Mouse (Mus musculus) forebrain, embryonic 10.5 days (tissue): ENCODE data around the gene Stxbp5. TPM values are rescaled to one million over a fixed set of nuclear protein-coding genes. Genes with fewer than 3 reads are reported as not detected.
"Not testable (repeated sequence)": the region's sequence is repeated elsewhere in the genome, so short reads cannot be mapped to it uniquely, and the experiment has no call there.

Source experiments
- DNase-seq: peaks from one replicate; pipeline ENCODE4 v3.0.0-alpha.2; 2017; ENCODE audit warnings: low spot score; ENCODE audit errors: extremely low spot score
- H3K27ac ChIP-seq: fragments of 300-500 bp; sonication (generic); 2 replicates; pipeline ENCODE4 v1.5.1; 2016; ENCODE audit warnings: mild to moderate bottlenecking
- H3K27me3 ChIP-seq: fragments of 300-500 bp; sonication (generic); 2 replicates; pipeline ENCODE4 v1.6.1; 2016; ENCODE audit warnings: mild to moderate bottlenecking; ENCODE audit not compliant: poor library complexity, severe bottlenecking
- H3K36me3 ChIP-seq: fragments of 300-500 bp; sonication (generic); replicated peaks from 2 replicates; pipeline ENCODE4 v1.6.1; 2016; ENCODE audit warnings: mild to moderate bottlenecking, moderate library complexity
- H3K4me1 ChIP-seq: fragments of 300-500 bp; sonication (generic); 2 replicates; pipeline ENCODE4 v1.6.1; 2016
- H3K4me3 ChIP-seq: fragments of 300-500 bp; sonication (generic); 2 replicates; pipeline ENCODE4 v1.5.1; 2016; ENCODE audit warnings: mild to moderate bottlenecking, moderate library complexity
- H3K9me3 ChIP-seq: fragments of 300-500 bp; sonication (generic); 2 replicates; pipeline ENCODE4 v1.6.1; 2016; ENCODE audit warnings: mild to moderate bottlenecking, moderate library complexity
- WGBS: fragments of 180-500 bp; shearing (Covaris S2); methylation state at CpG from one replicate; pipeline ENCODE4 v1.1.7; 2016; 5-methylcytosine and 5-hydroxymethylcytosine counted together
- polyA plus RNA-seq: library from polyadenylated mRNA; unstranded; fragments of >200 nt; fragmentation: Nextera tagmentation; extraction: Ambion mirVana; gene quantifications from 2 replicates; pipeline ENCODE4 v1.2.1, GENCODE M21; 2016

Gene Stxbp5
- polyA plus RNA-seq, 1 experiment from 2014 or later = 4.2 TPM

DNA sequence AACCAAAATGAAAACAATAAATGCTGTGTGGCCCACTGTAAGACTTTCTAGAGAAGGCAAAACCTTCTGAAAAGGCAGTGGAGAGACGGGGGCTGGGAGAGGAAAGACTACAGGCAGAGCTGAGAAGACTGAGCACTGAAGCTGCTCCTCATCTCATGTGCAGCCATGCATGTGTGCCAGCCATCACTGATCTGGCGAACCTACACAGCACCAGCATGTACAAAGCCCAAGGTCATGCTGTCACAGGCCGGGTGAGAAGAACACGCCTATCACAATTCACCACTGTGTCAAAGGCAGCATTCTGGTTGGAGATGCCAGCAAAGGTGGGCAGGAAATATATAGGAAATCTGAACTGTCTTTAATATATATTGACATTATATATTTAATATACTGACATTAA lies 12.2 kb downstream of the Stxbp5 start:
- Histone ChIP-seq H3K27me3 (no peaks in the 10 kb centered on the region), H3K4me3 (no peak overlapping the region), H3K27ac (no peak overlapping the region), H3K9me3 (no peaks in the 10 kb centered on the region), H3K4me1 (no peaks in the 10 kb centered on the region), H3K36me3 (peaks cover 13% of the 10 kb centered on the region)
- WGBS = 93% methylated on average over 4 of the region's 4 CpGs
- no peak for DNase-seq

DNA sequence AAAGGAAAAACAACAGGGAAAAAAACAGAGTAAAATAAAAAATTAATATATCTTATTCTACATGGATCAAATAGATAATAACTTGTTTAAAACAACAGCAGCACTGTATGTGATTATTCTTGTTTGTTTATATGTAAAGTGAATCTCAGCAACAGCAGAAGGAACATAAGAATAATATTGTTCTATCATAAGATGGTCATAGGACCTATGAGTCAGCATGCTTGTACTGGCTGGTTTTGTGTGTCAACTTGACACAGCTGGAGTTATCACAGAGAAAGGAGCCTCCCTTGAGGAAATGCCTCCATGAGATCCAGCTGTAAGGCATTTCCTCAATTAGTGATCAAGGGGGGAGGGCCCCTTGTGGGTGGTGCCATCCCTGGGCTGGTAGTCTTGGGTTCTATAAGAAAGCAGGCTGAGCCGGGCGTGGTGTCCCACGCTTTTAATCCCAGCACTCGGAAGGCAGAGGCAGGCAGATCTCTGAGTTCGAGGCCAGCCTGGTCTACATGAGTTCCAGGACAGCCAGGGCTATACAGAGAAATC lies 19.0 kb downstream of the Stxbp5 start:
- not testable (repeated sequence) for H3K27ac ChIP-seq, H3K4me3 ChIP-seq, DNase-seq, H3K27me3 ChIP-seq, H3K4me1 ChIP-seq, H3K36me3 ChIP-seq, H3K9me3 ChIP-seq
- WGBS = 93% methylated on average over 5 of the region's 5 CpGs

DNA sequence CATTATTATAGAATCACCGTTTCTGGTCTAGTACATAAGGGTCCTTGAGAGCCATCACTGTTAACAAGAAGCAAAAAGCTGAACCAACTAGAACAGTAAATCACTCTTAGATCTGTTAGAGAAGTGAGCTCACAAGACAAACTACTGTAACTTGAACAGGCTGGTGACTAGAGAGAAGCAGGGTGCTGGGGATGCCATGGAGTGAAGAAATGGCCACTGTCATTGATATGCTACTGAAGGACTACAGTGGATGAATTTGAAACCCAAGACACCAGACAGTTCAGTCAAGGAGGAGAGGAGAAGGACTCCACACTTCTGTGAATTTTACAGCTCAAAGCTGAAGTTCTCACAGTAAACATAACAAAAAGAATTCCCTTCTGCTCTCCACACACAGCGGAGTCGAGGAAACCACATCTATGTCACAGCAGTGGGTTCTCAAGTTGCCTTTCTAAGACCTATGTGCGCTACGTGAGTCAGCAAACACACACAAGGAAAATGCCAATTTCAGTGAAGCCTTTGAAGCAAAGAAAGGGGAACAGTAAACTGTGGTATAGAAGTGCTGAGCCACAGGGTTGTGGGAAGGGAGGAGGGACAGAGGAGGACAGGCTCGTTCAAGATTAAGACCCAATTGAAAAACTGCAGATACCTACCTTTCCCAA lies 20.7 kb downstream of the Stxbp5 start:
- DNase-seq = no peak
- Histone ChIP-seq H3K4me3 (no peak overlapping the region), H3K4me1 (no peaks in the 10 kb centered on the region), H3K36me3 (no peaks in the 10 kb centered on the region), H3K9me3 (no peaks in the 10 kb centered on the region), H3K27me3 (no peaks in the 10 kb centered on the region), H3K27ac (no peak overlapping the region)
- 89% methylated on average over 6 of the region's 6 CpGs for WGBS

DNA sequence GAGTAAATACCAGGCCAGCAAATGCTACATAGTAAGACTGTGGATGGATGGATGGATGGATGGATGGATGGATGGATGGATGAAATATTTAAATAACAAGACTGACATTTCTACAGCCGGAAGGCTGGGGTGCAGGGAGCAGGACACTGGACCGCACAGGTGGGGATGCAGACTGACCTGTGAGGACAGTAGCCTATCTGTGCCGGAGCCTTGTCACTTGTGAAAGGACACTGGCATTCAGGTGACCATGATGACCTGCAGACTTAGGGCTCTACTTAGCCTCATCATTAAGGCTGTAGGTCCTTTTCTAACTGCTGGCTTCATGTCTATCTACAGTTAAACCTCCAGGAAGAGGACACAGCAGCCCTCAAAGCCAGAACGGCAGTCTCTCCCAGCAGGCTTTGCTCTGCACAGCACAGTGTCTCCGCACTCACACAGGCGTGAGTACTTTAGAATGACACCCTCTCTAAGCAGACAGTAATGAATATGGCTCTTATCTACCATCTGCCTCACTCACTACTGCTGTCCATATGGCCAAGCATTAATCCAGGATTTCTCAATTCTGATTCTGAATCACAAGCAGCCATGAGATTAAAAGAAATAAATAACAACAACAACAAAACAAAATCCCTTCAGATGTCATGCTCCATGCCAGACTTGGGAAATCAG lies 21.9 kb downstream of the Stxbp5 start:
- Histone ChIP-seq H3K27ac (no peak overlapping the region), H3K36me3 (no peaks in the 10 kb centered on the region), H3K9me3 (no peaks in the 10 kb centered on the region), H3K4me1 (no peaks in the 10 kb centered on the region), H3K4me3 (no peak overlapping the region), H3K27me3 (no peaks in the 10 kb centered on the region)
- no peak for DNase-seq
- 92% methylated on average over 6 of the region's 6 CpGs for WGBS

DNA sequence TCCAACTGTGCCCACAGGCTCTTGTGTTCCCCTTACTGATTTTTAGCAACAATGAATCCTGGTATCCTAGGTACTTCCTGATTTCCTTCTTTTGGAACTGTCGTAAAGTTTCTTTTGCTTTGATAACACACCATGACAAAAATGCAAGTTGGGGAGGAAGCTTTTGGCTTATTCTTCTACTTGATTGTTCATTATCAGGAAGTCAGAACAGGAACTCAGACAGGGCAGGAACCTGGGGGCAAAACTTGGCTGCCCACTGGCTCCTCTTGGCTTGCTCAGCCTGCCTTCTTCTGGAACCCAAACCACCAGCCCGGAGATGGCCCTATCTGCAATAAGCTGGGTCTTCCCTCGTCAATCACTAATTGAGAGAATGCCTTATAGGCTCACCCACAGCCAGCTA lies 25.0 kb downstream of the Stxbp5 start:
- no peak for DNase-seq
- no peak overlapping the region for H3K4me3 ChIP-seq
- H3K36me3 ChIP-seq = no peaks in the 10 kb centered on the region
- H3K27ac ChIP-seq = no peak overlapping the region
- WGBS = 92% methylated on average over 3 of the region's 3 CpGs
- no peaks in the 10 kb centered on the region for H3K27me3 ChIP-seq
- no peaks in the 10 kb centered on the region for H3K4me1 ChIP-seq
- no peaks in the 10 kb centered on the region for H3K9me3 ChIP-seq

DNA sequence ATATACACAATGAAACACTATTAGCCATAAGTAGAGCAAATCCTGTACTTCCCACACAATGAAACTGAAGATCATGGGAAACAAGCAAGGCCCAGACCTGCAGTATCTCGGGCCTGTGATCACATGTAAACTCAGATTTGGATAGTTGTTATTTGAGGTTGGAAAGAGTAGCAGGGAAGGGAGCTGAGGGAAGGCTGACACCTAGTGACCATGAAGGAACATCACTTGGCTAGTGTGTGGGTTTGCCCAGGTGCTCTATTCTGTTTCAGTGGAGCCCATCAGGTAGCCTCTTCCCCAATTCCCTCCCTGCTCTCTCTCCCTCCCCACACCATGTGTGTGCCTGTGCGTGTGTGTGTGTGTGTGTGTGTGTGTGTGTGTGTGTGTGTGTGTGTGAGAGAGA lies 28.7 kb downstream of the Stxbp5 start:
- Histone ChIP-seq H3K36me3 (no peaks in the 10 kb centered on the region), H3K4me3 (no peak overlapping the region), H3K9me3 (no peaks in the 10 kb centered on the region), H3K27ac (no peak overlapping the region), H3K4me1 (no peaks in the 10 kb centered on the region), H3K27me3 (no peaks in the 10 kb centered on the region)
- no peak for DNase-seq
- WGBS = 52% methylated on average over 2 of the region's 2 CpGs

DNA sequence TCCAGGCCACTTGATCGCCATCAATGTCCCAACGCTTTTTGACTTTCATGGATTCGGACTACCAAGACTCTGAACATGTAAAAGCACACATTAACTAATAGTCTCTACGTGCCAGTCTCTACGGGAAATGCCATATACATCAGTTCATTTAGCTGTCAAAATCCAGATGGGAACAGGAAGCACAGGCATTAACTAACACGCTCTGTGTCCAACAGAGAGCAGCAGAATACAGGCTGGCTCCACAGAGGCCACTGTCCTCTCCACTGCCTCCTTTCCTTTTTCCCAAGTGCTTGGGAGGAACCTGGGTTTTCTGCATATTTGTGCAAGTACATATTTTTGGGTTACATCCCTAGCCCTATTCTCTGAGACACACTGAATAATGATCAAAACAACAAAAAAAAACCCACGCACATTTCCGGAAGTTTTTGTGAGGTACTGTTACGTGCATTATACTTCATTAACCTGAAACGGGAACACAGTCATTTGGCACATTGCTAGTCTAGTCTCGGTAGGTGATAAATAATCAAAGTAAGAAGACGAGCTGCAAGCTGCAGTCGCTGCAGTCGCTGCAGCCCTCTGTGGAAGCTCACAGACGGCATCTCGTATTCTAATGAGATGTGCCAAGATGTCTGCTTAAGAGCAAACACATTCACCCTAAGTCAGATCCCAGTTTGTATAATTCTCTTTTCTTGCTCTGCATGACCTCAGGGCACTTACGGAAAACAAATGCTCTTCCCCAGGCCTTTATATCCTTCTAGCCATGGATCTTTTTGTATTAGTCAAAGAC lies 33.9 kb downstream of the Stxbp5 start:
- Histone ChIP-seq H3K27me3 (no peaks in the 10 kb centered on the region), H3K27ac (no peak overlapping the region), H3K4me1 (no peaks in the 10 kb centered on the region), H3K4me3 (no peak overlapping the region), H3K9me3 (no peaks in the 10 kb centered on the region), H3K36me3 (no peaks in the 10 kb centered on the region)
- WGBS = 88% methylated on average over 17 of the region's 17 CpGs
- no peak for DNase-seq

DNA sequence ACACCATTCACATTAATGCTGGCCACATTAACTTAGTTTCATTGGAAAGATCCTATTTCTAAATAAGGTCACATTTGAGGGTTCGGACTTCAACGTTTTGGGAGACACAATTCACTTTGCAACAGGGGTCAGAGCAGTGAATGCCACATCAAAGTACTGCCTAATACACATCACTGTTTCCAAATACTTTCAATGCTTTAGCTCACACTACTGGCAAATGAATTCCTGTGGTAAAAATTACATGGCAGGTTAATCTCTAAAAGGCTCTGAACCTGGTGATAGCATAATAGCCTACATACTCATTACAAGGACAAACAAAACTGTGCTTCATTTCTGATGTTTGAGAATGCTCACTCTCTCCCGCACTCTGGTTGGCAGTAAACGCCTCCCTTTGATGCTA lies 40.9 kb downstream of the Stxbp5 start:
- no peaks in the 10 kb centered on the region for H3K27me3 ChIP-seq
- no peak for DNase-seq
- WGBS = 81% methylated on average over 4 of the region's 4 CpGs

DNA sequence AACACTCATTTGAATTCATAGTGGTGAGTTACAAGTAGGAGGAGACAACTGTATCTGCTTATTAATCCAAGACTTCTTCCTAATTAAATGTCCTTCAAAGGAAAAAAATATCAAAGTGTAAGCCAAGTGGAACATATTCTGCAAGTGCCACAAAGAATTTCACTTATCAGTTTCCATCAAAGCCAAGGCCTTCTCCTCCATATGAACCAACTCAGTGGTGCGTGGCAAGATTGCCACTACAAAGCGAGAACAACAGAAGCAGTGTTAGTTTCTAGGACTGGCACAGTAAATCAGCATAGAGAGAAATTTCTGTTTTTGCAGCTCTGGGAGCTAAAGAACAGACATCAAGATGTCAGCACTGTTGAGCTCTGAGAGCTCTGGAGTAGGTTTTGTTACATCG lies 41.4 kb downstream of the Stxbp5 start:
- no peak for DNase-seq
- Histone ChIP-seq H3K9me3 (peaks cover 10% of the 10 kb centered on the region), H3K36me3 (peaks cover 16% of the 10 kb centered on the region), H3K4me3 (no peak overlapping the region), H3K27ac (no peak overlapping the region), H3K4me1 (0 out of 2 replicates have a peak, but pooled peaks cover 3% of the 10 kb centered on the region), H3K27me3 (no peaks in the 10 kb centered on the region)
- WGBS = 95% methylated on average over 3 of the region's 3 CpGs

More for the DNA sequence above, 40.9 kb downstream of the Stxbp5 start:
- Histone ChIP-seq H3K36me3 (peaks cover 10% of the 10 kb centered on the region), H3K27ac (no peak overlapping the region), H3K9me3 (peaks cover 5% of the 10 kb centered on the region; the same call in 1 of the 2 replicates), H3K4me1 (0 out of 2 replicates have a peak, but pooled peaks cover 3% of the 10 kb centered on the region), H3K4me3 (no peak overlapping the region)

DNA sequence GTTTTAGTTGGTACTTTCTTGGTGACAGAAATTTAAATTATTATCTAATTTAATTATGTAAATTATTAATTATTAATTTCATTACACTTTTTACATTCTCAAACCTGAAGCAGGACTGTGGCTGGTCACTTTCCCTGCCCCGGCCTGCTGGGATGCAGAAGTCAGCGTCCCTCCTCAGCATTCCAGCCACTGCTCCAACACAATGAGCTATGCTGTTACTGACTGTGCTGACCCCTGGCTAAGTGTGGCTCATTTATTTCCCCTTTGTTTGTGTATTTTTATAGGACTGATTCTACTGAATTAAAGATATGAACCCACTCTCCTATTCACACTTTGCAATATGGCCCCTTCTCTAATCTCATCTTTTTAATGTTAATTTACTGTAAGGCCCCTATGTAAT lies 43.0 kb downstream of the Stxbp5 start:
- no peak overlapping the region for H3K27ac ChIP-seq
- H3K27me3 ChIP-seq = no peaks in the 10 kb centered on the region
- WGBS = 78% methylated on average over 2 of the region's 2 CpGs
- no peak for DNase-seq
- H3K4me1 ChIP-seq = 0 out of 2 replicates have a peak, but pooled peaks cover 3% of the 10 kb centered on the region
- H3K36me3 ChIP-seq = peaks cover 27% of the 10 kb centered on the region
- H3K4me3 ChIP-seq = no peak overlapping the region
- H3K9me3 ChIP-seq = peaks cover 23% of the 10 kb centered on the region

DNA sequence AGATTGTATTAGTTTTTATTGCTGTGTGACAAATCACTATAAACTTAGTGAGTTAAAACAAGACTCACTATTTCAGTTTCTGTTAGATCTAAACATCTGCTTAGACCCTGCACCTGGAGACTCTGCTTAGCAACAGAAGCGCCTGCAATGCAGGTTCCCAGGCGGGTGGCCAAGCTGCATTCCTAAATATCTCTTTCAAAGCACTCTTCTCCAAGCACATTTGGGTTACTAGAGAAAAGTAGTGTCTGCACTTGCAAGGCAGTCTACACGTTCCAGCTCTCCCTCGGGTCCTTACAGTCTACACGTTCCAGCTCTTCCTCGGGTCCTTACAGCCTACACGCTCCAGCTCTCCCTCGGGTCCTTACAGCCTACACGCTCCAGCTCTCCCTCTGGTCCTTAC lies 44.1 kb downstream of the Stxbp5 start:
- Histone ChIP-seq H3K27me3 (no peaks in the 10 kb centered on the region), H3K36me3 (peaks cover 28% of the 10 kb centered on the region), H3K4me3 (no peak overlapping the region), H3K4me1 (0 out of 2 replicates have a peak, but pooled peaks cover 3% of the 10 kb centered on the region), H3K27ac (no peak overlapping the region; the same call in 1 of the 2 replicates), H3K9me3 (peaks cover 31% of the 10 kb centered on the region)
- 90% methylated on average over 9 of the region's 9 CpGs for WGBS
- no peak for DNase-seq

DNA sequence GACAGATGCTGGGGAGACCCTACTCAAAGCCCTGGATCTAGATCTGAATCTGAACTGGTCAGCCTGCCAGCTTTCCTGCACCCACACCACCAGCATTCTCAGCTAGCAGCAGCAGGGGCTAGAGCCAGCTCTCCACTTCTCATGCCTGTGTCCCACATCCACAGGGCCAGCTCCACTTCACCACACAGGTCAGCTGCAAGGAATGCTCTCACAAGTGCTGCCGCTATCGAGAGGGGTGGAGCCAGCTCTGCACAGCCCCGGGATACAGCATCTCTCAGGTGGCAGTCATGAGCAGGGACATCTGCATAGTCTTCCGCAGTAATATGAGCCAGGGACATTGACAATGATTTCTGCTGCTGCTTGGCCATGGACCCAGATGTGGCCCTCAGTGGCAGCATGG lies 54.5 kb downstream of the Stxbp5 start:
- H3K9me3 ChIP-seq = peaks cover 5% of the 10 kb centered on the region
- H3K36me3 ChIP-seq = peaks cover 8% of the 10 kb centered on the region
- H3K4me3 ChIP-seq = no peak overlapping the region
- 98% methylated on average over 4 of the region's 4 CpGs for WGBS
- no peak overlapping the region for H3K27ac ChIP-seq
- H3K27me3 ChIP-seq = no peaks in the 10 kb centered on the region
- no peak for DNase-seq
- no peaks in the 10 kb centered on the region for H3K4me1 ChIP-seq

DNA sequence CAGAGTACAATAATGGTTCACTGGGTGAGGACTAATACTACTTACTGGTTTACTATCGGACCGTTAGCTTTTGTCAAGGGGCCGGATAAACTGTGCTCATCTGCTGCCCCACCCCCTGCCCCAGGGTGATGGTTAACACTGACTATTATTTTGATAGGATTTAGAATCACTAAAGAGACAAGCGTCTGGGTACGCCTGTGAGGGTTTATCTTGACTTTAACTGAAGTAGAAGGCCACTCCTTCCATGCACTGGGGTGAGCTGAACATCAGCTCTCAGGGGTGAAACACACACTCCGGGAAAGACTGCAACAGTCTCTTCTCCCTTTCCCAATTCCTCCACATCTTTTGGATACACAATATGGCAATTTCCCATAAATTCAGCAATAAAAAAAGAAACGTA lies 61.5 kb downstream of the Stxbp5 start:
- peaks cover 9% of the 10 kb centered on the region for H3K36me3 ChIP-seq
- no peak overlapping the region for H3K27ac ChIP-seq
- H3K9me3 ChIP-seq = no peaks in the 10 kb centered on the region
- no peaks in the 10 kb centered on the region for H3K4me1 ChIP-seq
- DNase-seq = no peak
- WGBS = 75% methylated on average over 7 of the region's 7 CpGs
- H3K27me3 ChIP-seq = no peaks in the 10 kb centered on the region
- no peak overlapping the region for H3K4me3 ChIP-seq
